Mouse (Mus musculus) layer of hippocampus, adult 9-10 months (tissue): ENCODE results near the gene Gm13057.
"Not testable (repeated sequence)": the region's sequence is repeated elsewhere in the genome, so short reads cannot be mapped to it uniquely, and the experiment has no call there.

ENCODE experiments used
- DNase-seq: peaks from one replicate; pipeline ENCODE4 v3.0.0; 2022; ENCODE audit warnings: low spot score

Gene Gm13057

GRCm38 (mm10) chr4:143551400-143551799, at the start of gene Gm13057, which contains the start of gene BC080695:
Gm13057 (plus strand) TSS chr4:143551709.
BC080695 (plus strand) TSS chr4:143551700.
- DNase-seq: not testable (repeated sequence)

DNA sequence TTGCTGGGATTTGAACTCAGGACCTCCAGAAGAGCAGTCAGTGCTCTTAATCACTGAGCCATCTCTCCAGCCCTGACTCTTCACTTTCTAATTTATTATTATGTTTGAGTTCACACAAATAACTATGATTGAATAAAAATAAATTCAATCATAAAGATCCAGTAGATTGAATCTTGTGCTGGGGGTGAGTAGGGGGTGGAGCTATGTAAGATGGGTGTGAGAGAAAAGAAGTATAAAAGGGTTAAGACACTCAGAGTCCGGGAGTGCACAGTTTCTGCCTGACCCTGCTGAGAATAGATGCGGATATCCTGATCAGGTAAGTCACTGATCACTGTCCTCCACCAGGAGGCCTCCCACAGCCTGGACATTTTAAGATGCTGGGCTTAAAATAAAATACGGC, 40.5 kb upstream of the Gm13057 start, which contains the start of gene Gm13043:
Gene Gm13043 (plus strand): TSS at position 301 of the 400 bp plus-strand sequence.
- no peak for DNase-seq

GRCm38 (mm10) chr4:143535654-143536053, 15.9 kb upstream of the Gm13057 start, which contains the start of gene Gm13040:
Gm13040 (plus strand) TSS chr4:143535954.
- not testable (repeated sequence) for DNase-seq
